Mouse (Mus musculus): ENCODE data around the gene Gas7. TPM values are rescaled to one million over a fixed set of nuclear protein-coding genes. Genes with fewer than 3 reads are reported as not detected.

The Gas7 gene
- not detected in 2 replicates for polyA plus RNA-seq (2012)

GRCm38 (mm10) chr11:67454874-67455526 lies at the start of gene Gas7:
Gene Gas7 (plus strand): TSS chr11:67455437.
- no peak for TF ChIP-seq GATA1 (IDR thresholded peaks at IDR 0.05; ENCODE audit: low read length)

DNA sequence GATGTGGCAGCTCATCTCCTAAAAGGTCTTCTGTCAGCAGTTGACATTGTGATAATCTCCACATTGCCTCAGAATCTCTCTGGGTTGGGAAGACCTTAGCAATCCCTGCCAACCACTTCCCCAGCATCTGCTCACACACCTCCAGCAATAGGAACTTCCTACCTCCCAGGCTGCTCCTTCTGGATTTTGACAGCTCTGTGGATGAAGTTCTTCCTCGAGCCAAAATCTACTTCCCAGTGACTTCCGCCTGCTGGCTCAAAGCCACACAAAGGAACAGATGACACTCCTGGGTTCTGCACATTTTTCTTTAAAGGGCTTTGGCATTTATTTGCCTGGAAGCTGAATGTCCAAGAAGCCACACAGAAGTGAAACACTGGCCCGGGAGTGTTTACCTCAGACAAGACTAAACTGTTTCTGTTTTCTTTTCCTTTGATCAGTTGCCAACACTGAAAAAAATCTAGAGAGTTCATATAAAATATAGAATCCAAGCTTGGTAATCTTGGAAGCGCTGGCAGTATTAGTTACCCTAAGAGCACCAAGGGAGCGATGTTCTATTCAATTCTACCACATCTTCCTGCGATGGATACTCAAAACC lies 40.8 kb upstream of the Gas7 start:
- no peak for TF ChIP-seq GATA1 (IDR thresholded peaks at IDR 0.05; ENCODE audit: low read length)

DNA sequence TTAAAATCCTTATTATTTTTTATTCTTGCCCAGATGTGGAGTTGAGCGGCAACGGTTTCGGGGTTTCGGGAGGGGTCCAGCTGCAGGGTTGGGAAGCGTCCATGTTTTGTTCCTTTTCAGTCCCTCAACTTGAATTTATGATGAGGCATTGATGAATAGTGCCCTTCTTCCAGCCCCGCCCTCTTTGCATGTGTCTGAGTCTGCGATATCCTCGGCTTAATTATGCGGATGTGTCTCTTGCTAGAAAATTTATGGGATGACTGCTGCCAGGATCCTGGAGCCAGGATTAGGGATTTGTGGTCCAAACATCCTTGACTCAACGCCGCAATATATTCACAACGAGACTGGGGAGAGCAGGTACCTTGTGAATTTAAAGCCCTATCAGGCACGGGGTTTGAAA lies 31.7 kb upstream of the Gas7 start:
- TF ChIP-seq GATA1 (IDR thresholded peaks at IDR 0.05; ENCODE audit: low read length): no peak

DNA sequence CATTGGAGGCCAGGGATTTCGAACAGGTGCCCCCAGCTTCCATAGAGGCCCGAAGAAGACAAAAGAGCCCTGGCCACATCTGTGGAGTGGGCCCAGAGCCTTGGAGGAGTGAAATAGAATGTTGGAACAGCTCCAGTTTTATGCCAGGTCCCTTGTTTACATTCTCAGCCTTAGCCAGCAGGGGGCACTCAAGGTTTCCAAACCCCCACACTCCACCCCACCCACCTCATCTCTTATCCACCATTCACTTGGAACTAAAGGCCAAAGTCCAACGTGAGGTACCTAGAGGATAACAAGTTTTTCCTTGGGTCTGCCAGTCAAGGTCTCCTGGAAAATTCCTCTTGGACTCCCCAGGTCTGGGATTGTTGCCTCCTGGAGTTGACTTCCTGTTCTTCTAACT lies 27.0 kb upstream of the Gas7 start:
- no peak for TF ChIP-seq GATA1 (IDR thresholded peaks at IDR 0.05; ENCODE audit: low read length)

- no peak for TF ChIP-seq GATA1 (IDR thresholded peaks at IDR 0.05; ENCODE audit: low read length)
Observed at GRCm38 (mm10) chr11:67429836-67430235, 25.4 kb upstream of the Gas7 start.

- TF ChIP-seq GATA1 (IDR thresholded peaks at IDR 0.05; ENCODE audit: low read length): no peak
Observed at GRCm38 (mm10) chr11:67431116-67431645, 24.1 kb upstream of the Gas7 start.

DNA sequence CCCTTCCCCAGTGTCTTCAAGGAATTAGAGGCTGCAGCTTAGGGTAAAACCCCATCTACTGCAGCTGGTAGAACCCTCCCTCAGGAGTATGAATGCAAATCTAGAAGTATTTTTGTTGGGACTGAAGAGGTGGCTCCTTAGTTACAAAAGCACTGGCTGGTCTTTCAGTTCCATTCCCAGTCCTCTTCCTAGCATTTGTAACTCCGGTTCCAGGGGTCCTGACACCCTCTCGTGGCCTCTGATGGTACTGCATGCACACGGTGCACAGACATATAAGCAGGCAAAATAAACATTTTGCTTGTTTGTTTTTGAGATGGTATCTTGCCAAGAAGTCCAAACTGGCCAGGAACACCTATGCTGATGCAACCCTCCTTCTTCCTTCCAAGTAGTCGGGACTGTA lies 23.4 kb upstream of the Gas7 start:
- no peak for TF ChIP-seq GATA1 (IDR thresholded peaks at IDR 0.05; ENCODE audit: low read length)

GRCm38 (mm10) chr11:67433763-67434162 lies 21.5 kb upstream of the Gas7 start:
- TF ChIP-seq GATA1 (IDR thresholded peaks at IDR 0.05; ENCODE audit: low read length): no peak

GRCm38 (mm10) chr11:67438746-67439145 lies 16.5 kb upstream of the Gas7 start:
- TF ChIP-seq GATA1 (IDR thresholded peaks at IDR 0.05; ENCODE audit: low read length): no peak

GRCm38 (mm10) chr11:67445058-67445825 lies 10.0 kb upstream of the Gas7 start:
- no peak for TF ChIP-seq GATA1 (IDR thresholded peaks at IDR 0.05; ENCODE audit: low read length)

DNA sequence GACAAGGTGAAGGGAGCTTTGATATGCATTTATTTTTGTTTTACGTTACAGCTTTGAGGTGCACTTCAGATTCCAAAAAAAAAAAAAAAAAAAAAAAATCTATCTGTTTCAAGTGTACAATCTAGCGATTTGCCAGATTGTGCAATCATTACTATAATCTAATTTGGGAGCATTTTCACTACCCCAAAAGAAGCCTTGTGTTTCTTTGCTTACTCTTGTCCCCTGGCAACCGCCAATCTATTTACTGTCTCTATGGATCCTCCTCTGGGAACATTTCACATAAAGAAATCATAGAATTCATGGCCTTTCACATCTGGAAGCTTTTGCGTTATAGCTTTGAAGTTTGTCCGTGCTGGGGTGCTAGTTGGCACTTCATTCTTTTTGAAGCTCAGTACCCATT lies 3.7 kb upstream of the Gas7 start:
- TF ChIP-seq GATA1 (IDR thresholded peaks at IDR 0.05; ENCODE audit: low read length): no peak

DNA sequence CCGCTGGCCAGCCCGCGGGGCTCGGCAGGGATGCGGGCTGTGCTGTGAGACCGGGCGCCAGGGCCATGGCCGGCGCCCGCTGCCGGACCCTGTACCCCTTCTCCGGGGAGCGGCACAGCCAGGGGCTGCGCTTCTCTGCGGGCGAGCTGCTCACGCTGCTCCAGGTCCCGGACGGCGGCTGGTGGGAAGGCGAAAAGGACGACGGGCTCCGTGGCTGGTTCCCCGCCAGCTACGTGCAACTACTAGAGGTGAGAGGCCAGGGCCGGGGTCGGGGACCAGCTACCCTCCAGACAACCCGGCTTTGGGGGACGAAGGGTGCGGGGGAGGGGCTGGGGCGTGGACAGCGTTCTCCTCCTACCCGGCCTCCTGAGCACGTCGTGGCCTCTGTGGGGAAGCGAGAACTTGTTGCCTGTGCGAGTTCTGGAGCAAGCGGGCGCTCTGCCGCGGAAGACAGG lies 317 bp downstream of the Gas7 start:
- TF ChIP-seq GATA1 (IDR thresholded peaks at IDR 0.05; ENCODE audit: low read length): no peak

GRCm38 (mm10) chr11:67456029-67456428 lies 792 bp downstream of the Gas7 start:
- TF ChIP-seq GATA1 (IDR thresholded peaks at IDR 0.05; ENCODE audit: low read length): no peak

DNA sequence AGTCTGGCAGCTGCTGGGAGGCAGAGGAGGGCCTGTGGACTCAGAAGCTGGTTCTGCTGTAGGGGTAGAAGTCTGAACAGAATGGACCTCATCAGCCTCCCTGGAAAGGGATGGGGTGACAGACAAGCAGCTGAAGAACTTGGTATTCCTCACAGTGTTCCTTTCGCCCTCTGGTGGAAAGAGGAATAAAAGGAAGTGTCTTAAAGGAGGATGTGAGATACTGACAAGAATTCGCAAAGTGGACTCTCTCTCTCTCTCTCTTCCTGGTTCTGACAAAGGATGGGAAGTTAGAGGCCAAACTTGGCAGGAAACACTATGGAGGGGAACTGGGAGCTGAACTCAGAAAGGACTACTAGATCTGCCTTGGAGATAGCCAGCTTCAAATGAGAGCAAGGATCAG lies 2.9 kb downstream of the Gas7 start:
- no peak for TF ChIP-seq GATA1 (IDR thresholded peaks at IDR 0.05; ENCODE audit: low read length)

DNA sequence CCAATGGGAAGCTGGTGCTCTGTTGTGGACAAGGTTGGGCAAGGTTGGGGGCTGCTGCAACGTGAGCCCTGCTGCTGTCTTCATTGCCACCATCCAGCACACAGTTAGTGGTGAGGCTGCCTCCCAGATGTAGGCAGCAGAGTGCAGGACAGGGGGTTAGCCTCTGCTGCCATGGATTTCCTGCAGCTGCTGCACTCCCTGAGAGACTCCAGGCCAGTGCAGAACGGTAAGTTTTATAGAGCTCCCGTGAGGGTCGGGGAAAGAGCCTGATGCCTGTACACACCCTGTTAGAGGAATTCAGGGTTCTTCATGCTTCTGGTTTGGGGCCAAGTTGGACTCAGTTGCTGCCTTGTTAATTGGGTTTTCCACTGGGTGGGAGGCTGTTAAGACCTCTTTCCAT lies 11.9 kb downstream of the Gas7 start:
- TF ChIP-seq GATA1 (IDR thresholded peaks at IDR 0.05; ENCODE audit: low read length): no peak

GRCm38 (mm10) chr11:67468846-67469245 lies 13.6 kb downstream of the Gas7 start:
- no peak for TF ChIP-seq GATA1 (IDR thresholded peaks at IDR 0.05; ENCODE audit: low read length)
